Mouse (Mus musculus): ENCODE measurements at regions not wholly inside any gene's neighbourhood (a gene's known extent, or its start where the extent isn't known, plus 50 kb on each side); places are given as distances from the start of the nearest gene placed in this dataset.
"Not testable (repeated sequence)": the region's sequence is repeated elsewhere in the genome, so short reads cannot be mapped to it uniquely, and the experiment has no call there.

GRCm38 (mm10) chr19:3083438-3083837 lies 199.3 kb upstream of the Mrpl21 start:
- DNase-seq (ENCODE audit: low spot score), result peak; percentile 1

DNA sequence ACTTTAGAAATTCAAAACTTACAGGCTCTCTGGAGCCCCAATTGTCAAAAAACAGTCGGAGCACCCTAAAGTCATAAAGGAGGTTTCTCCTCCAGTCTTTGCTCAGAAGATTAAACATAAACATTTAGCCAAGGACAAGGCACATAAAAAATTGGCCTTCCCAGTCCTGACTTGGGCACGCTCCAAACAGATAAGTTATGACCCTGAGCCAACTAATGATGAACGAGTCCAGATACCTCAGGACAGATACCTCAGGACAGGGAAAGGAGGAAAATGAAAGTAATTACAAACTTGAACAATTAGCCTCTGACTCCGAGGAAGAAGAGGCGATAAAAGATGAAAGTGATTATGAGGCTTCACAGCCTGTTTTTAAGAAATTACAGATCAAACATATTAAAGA lies 190.9 kb upstream of the Mrpl21 start:
- not testable (repeated sequence) for DNase-seq (ENCODE audit: low spot score)

Data from gastrocnemius, adult 18-20 months (tissue).